Mouse (Mus musculus): Measurements from ENCODE around the gene Celf5.

Celf5 gene

DNA sequence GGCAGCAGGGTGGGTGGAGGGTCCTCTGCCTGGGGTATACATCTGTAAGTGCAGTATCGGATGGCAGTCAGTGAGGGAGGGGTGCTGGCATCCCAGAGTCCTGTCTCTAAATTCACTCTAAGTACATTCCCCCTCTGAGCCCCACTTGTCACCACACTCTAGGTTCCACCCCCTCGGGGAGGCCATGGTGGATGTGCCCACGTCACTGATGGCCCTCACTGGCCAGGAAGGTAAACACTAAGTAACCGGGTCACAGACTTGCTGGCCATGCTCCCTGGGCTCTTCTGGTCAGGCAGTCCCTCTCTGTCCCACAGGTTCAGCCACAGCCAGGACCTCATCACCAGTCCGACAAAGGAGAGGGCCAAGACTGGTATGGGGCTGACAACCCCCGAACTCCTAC is 60.3 kb downstream of the Celf5 start:
- in situ Hi-C loops (cut with MboI; ENCODE audit: low pct_unique_long_range_greater_than_20kb in 1 of 2, low sequenced_read_pairs in 2 of 2, unreplicated experiment in 1 of 2) = no loop called here

DNA sequence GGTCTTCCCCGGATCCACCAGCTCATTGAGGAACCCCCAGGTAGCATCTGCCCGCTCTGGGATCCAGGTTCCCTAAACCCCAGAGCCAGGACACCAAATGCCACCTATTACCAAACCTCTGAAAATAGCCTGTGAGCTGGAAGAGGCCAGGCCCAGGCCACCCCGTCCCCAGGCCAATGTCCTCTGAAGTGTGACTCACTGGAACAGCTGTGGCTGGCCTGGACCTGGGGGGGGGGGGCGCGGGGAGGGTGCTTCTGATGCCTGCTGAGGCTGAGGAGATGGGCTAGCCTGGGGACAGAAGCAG is 60.8 kb downstream of the Celf5 start:
- in situ Hi-C loops (cut with MboI; ENCODE audit: low pct_unique_long_range_greater_than_20kb in 1 of 2, low sequenced_read_pairs in 2 of 2, unreplicated experiment in 1 of 2) = no loop called here

DNA sequence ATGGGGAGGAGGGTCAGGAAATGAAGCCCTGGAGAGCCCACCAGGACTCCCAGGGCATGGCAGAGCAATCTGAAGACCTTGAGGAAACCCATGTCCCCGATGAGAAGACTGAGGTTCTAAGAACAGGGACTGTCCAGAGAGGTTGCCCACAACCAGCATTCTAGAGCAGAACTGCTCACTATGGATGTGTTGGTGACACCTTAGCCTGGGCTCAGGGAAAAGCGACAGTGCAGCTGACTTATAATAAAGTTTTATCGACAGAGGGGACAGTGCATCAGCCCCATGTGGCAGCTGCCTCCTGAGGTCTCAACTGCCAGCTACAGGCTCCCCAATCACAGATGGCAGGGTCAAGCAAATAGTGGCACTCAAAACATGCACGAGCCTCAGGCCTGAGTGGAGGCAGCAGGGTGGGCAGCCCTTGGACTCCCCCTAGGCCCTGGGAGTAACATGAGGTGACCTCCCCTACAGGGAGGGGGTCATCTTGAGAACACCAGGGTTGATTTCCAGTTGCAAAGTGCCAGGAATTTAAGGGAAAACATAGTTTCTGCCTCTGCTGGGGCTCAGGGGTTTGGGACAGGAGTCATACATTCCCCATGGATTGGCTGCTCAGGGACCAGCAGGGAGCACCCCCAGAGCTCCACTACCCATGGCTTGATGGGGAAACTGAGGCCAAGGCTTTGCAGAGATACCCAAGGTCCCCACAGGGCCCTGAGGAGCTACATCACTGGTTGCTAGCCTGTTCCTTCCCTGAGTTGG is 61.3 kb downstream of the Celf5 start:
- in situ Hi-C loops (cut with MboI; ENCODE audit: low pct_unique_long_range_greater_than_20kb in 1 of 2, low sequenced_read_pairs in 2 of 2, unreplicated experiment in 1 of 2) = no loop called here

DNA sequence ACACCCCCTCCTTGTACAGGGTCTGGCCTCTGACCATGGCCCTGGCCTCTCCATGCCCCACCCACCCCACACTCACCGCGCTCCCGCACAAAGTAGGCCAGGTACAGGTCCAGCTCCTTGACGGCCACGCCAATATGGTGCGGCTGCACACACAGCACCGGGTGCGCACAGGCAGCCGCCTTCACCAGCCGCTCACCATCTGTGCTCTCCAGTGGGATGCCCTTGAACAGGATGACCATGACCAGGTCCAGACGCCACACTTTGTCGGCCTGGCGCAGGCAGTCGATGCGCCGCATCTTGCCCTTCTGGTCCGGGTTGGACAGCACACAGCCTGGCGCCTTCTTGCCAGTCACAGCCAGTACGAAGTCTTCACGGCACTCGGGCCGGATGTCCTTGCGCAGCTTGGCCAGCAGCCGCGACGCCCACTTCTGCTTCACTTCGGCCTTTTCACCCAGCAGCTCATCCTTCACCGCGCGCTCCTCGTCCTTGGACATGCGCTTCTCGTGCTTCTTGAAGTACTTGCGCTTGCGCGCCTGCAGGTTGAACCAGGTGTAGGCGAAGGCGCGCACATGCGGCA is 62.2 kb downstream of the Celf5 start:
- in situ Hi-C loops (cut with MboI; ENCODE audit: low pct_unique_long_range_greater_than_20kb in 1 of 2, low sequenced_read_pairs in 2 of 2, unreplicated experiment in 1 of 2) = no loop called here

DNA sequence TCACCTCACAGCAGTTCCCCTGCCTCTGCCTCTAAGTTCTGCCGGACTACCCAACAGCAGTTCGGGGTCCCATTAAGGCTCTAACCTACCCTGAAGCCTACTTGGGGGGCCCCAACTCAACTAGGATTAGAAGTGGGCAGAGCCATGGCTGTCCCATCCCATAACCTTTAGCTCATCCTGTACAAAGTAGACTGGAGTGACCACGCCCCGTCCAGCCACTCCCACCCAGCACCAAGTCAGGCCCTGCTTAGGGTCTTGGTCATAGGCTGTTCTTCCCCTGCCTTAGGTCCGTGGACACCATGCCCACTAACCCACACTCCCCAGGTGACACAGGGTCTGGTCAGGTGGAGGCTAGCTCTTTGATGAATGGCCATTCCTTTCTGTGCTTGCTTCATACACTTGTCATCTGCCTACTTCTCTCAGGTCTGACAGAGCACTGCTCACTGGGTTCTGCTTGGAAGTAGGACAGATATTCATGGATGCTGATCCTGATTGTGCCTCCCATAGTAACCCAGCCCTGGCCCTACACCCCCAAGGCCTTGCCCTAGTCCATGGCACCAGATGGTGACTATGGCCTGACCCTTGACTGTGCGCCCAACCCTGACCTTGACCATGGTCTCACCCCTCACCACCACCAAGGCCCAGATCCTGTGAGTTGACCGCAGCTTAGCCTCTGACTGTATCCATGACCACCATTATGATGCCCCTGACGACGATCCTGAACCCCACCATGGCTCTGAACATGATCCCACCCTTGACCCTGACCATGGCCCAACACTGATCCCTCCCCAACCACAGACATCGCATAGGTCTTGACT is 63.2 kb downstream of the Celf5 start:
- in situ Hi-C loops (cut with MboI; ENCODE audit: low pct_unique_long_range_greater_than_20kb in 1 of 2, low sequenced_read_pairs in 2 of 2, unreplicated experiment in 1 of 2) = no loop called here

DNA sequence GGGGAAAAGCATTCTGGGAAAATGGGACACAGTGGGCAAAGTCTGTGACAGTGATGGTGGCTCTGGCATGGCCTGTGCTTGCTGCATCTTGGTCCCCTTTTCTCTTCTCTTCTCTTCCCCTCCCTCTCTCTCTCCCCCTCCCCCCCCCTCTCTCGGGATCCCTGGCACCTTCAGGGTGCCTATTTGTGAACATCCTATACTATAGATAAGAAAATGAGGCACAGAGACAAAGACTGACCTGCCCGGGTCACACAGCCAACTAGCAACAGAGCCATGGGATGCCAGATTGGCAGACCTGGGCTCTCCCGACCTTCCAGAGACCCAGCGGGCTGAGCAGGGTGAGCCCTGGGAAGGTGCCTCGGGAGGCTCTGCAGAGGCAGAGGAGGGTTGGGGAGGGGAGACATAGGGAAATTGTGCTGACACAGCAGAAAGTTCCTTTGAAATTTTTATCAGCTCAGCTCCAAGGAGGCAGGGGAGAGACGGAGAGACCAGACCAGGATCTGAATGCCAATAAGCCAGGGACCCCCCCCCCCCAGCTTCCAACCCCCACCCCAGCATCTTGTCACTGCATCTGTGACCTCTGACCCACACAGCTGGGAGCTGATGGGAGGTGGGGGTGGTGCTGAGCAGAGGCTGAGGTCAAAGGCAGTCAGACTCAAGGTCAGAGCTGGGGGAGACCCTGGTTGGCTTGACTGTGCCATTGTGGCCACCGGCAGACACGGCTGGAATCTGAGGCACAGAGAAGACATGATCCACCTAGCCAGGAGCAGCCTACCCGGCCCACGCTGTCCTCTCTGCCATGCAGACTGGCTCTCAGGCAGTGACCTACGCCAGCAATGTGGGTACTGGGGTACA is 64.1 kb downstream of the Celf5 start:
- in situ Hi-C loops (cut with MboI; ENCODE audit: low pct_unique_long_range_greater_than_20kb in 1 of 2, low sequenced_read_pairs in 2 of 2, unreplicated experiment in 1 of 2) = no loop called here

DNA sequence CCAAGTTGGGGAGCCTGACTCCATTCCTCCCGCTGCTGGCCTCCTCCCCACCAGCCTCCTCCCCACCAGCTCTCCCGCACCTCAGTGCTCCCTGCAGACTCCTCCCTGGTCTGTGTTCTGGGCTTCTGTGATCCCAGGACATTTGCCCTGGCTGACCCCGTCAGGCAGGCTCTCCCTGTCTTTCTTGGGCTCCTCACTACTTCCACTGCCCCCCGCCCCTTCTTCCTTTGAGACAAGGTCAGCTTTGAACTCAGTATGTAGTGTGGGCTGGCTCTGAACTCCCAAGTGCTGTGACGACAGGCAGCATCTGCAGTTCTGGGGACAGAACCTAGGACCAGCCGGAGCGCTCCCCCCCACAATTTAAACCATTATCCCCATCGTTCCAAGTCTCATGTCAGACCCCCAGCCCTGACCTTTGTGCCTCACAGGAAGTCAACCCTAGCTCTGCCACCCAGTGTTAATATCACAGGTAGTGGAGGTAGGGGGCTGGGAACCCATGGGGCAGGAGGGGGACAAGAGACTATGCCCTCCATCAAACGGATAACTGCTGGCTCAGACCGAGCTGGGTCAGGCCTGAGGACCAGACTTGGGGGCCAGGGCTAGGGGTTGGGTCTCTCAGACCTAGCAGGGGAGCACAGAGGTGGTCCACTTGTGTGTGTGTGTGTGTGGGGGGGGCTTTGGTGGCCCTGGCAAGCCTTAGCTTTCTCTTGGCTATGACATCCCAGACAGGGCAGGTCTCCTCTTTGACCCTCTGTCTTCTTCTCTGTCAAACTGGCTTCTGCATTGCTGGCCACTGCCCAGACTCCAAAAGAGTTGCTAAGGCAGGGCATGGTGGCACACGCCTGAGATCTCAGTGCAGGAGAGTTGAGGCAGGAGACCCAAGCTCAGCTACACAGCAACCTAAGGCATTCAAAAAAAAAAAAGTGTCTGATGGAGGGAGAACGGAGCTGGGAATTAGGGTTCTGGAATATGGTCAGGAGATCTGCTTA is 65.0 kb downstream of the Celf5 start:
- in situ Hi-C loops (cut with MboI; ENCODE audit: low pct_unique_long_range_greater_than_20kb in 1 of 2, low sequenced_read_pairs in 2 of 2, unreplicated experiment in 1 of 2) = no loop called here

DNA sequence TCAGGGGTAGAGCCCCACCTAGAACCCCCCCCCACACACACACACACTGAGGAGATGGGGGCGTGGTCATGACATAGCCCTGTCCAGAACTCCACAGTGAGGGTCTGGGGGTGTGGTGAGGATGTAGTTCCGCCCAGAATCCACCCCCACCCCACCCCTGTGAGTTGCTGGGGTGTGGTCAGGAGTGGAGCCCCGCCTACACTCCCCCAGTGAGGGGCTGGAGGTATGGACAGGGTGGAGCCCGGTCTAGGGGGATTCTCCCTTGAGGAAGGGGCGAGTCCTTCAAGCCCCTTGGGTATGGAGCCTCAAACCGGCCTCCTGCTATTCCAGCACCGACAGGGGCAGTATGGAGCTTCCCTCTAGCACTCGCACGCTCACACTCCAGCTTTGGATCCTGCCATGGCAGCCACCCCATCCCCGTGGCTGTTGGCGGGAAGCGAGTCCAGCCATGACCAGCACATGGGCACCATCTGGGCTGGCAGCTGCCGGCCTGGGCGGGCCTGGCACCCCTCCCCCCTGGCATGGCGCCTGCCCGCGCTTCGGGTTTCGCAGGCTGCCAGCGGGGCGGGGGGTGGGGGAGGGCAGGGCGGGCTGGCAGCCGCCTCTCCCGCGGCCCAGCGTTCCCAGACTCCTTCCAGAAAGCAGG is 65.8 kb downstream of the Celf5 start:
- in situ Hi-C loops (cut with MboI; ENCODE audit: low pct_unique_long_range_greater_than_20kb in 1 of 2, low sequenced_read_pairs in 2 of 2, unreplicated experiment in 1 of 2) = no loop called here

DNA sequence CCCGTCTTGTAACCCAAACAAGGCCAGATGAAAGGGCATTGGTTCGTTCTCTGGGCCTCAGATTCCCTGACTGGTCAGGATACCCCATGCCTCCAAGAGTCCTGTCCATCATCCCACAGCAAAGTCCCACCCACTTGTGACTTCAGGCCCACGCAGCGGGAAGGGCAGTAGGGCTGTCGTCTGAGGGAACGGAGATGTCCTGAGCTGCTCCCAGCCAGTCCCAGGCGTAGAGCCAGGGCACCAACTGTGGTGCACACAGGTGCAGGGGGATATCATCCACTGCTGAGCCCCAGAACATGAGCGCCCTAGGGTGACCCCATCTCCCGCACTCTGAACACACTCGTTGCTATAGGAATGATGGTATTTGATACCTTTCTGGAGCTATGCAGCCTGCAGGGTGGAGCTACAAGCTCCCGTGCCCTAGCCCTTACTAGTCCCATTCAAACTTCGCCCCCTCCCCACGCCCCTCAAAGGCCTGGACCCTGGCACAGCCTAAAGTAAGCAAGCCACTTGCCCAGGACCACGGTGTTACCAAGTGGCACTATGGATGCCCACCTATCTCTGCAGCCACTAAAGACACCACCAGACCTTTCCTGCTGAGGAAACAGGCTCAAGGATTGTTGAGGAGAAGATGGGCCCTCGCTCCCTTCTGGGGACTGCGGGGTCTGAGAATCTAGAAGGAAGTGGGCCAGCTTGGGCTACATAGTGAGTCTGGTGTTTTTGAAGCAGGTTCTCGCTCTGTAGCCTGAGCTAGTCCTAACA is 66.8 kb downstream of the Celf5 start:
- in situ Hi-C loops (cut with MboI; ENCODE audit: low pct_unique_long_range_greater_than_20kb in 1 of 2, low sequenced_read_pairs in 2 of 2, unreplicated experiment in 1 of 2) = no loop called here

DNA sequence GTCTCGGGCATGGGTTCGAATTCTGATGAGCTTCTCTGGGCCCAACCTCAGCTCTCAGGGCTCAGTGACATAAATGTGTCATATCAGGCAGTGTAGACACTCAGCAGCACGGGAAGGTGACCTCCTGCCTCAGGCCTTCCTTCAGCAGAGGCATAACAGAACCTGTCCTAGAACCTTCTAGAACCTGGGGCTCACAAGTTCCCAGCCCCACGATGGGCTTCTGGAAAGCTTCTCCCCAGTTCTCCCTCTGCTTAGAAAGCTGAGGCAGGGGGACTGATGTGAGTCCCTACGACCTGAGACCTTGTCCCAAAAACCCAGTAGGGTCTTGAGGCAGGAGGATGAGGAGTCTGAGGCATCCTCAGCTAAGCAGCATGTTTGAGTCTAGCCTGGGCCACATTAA is 67.4 kb downstream of the Celf5 start:
- in situ Hi-C loops (cut with MboI; ENCODE audit: low pct_unique_long_range_greater_than_20kb in 1 of 2, low sequenced_read_pairs in 2 of 2, unreplicated experiment in 1 of 2) = no loop called here

DNA sequence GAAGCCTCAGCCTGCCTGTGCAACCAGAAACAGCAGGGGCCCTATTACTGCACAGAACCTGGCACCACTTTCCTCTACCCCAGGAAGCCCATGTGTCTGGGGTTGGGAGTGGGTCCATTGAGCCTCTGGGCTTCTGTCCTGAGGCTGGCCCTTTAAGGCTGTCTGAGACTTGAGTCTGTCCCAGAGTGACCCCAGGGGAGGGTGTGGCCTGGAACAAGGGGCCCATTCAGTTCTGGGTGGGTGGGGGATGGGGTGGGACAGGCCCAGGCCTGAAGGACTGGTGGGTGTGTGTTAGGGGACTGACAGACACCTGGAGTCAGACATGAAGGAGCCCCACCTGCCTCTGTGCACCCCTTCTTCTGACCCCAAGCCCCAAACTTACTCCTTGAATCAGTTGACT is 67.8 kb downstream of the Celf5 start:
- in situ Hi-C loops (cut with MboI; ENCODE audit: low pct_unique_long_range_greater_than_20kb in 1 of 2, low sequenced_read_pairs in 2 of 2, unreplicated experiment in 1 of 2) = no loop called here

DNA sequence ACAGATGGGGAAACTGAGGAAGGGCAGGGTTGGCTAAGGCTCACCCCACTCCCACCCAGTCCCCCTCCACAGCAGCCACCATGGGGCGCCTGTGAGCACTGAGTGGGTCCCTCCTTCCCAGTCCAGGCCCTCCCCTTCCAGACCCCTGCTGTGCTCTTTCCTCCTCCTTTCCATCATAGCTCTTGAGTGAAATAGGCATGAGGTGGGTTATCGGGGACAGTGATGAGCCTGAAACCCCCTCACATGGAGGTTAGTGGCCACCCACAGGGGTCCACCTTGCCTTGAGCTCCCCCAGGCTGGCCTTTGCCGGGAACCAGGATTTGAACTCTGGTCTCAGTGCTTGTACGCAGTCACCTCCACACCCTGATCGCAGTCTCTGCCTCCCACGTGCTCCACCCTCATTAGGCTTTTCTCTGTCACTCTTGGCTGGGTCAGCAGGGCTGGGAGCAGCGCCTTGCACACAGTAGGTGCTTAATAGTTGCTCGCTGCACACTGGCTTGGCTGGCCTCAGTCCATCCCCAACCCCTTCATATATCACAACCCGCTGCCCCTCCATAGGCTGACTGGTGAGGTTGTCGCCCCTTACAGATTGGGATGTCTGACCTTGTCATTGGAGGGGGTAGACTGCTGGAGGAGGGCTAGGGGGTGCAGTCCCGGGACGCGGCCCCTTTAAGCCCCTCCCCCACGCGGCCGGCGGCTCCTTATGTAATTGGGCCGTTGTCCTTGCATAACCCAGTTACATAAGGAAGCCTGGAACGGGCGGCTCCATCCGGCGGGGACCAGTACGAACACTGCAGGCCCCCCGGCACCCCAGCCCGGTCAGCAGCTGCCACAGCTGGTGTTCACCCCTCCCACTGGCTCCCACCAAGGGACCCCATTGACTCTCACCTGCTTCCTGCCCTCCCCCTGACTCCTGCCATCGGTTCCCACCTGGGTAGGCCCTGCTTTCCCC is 68.9 kb downstream of the Celf5 start:
- in situ Hi-C loops (cut with MboI; ENCODE audit: low pct_unique_long_range_greater_than_20kb in 1 of 2, low sequenced_read_pairs in 2 of 2, unreplicated experiment in 1 of 2) = no loop called here

DNA sequence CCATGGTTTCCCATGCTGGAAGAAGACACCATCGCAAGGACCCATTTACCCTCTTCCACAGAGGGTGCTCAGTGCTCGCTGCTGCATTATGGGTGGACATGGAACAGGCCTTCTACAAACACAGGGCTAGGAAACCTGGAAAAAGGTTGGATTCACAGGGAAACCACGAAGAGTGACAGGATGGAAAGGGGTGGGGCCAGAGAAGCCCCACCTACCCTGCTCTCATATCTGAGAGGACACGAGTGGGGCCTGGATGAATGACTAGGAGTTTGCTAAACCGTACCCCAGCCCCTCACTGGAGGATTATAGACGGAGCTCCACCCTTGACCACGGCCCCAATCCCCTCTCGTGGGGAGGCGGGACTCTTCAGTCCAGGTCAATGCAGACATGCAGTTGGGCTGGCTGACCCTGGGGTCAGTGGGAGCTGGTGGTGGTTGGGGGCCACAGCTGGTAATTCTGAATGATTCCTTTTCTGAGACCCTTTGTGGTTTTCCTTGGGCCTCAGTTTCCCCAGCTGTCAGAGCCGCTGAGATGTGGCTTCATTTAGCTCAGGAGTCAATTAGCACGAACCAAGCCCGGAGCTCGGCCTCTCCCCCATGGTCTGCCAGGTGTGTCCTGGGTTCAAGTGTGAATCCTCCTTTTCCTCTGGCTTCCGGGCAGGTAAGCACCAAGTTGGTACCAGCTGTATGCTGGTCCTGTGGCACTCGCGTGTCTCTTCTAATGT is 69.8 kb downstream of the Celf5 start:
- in situ Hi-C loops (cut with MboI; ENCODE audit: low pct_unique_long_range_greater_than_20kb in 1 of 2, low sequenced_read_pairs in 2 of 2, unreplicated experiment in 1 of 2) = no loop called here

DNA sequence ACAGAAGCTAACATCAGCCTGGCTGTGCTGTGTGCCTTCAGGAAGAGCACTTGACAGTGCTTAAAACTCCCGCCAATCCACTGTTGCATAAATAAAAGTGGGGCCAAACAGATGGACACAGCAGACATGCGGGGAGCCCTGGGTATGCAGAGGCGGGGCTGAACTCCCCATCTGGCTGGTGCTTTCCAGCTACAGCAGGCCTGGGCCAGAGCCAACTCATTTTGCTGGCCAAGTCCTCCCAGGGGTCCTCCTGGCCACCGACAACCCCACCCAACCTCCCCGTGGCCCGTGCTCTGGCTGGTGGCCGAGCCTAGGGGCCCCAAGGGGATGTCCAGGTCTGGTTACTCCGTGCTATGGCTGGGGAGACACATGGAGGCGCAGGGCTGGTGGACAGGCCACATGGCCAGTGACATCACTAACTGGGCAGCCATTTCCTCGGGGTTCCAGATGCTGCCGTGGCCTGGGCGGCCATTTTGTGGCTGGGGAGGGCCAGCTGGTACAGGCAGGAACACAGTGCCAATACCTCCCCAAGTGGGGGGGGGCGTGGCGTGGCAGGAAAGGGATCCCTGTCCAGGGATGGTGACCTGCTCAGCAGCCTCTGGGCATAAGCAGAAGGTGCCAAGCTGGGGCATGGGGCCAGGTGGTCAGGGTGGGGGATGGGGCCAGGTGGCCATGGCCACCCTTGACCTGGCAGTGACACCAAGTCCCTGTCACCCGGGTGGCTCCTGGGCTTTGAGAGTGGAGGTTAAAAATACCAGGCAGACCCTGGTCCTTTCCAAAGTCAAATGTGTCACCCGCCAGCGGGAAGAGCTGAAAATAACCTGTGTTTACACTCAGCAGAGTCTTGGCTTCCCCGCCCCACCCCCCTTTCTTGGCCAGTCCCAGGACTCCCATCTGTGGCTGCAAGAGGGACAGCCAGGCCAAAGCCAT is 70.8 kb downstream of the Celf5 start:
- in situ Hi-C loops (cut with MboI; ENCODE audit: low pct_unique_long_range_greater_than_20kb in 1 of 2, low sequenced_read_pairs in 2 of 2, unreplicated experiment in 1 of 2) = no loop called here

All from mouse embryonic stem cell (cell line).